Mouse (Mus musculus) mesoderm, embryonic 11.5 days (tissue): Measurements from ENCODE around the gene Tmc8.
"Not testable (repeated sequence)": the region's sequence is repeated elsewhere in the genome, so short reads cannot be mapped to it uniquely, and the experiment has no call there.

Experiments used
- DNase-seq: peaks from one replicate; pipeline ENCODE4 v3.0.0-alpha.2; 2012; ENCODE audit warnings: low read depth, low spot score

The Tmc8 gene

DNA sequence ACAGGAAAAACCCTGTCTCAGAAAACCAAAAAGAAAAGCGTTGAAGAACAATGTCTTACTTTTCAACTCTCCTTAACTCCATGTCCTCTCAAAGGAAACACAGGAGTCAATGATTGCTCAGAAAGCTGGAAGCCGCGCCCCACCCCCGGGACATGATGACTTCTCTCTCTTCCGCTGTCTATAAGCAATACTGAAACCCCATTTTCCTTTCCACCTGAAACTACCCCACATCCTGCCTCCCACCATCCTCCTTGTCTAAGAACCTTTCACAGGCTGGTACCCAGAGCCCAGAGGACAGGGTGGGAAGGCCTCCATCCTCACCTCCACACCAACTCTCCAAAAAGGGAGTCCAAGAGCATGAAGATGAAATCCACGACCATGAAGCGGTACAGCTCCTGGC, 9.5 kb upstream of the Tmc8 start:
- DNase-seq: no peak

DNA sequence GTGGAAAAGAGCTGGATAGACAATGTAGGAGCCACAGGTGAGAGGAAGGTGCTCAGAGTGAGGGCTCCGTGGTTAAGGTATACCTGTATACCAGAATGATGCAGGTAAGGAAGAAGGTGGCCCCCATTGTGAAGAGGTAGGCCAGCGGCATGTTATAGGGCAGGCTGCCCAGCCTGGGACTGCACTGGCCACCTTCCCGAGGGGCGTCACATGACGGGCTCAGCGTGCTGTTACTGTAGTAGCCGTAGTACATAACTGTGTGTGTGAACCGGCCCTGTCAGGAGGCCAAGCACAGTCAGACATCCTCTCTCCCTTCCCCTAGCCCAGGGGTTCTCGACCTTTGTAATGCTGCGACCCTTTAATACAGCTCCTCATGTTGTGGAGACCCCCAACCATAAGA, 7.0 kb upstream of the Tmc8 start:
- DNase-seq: no peak

DNA sequence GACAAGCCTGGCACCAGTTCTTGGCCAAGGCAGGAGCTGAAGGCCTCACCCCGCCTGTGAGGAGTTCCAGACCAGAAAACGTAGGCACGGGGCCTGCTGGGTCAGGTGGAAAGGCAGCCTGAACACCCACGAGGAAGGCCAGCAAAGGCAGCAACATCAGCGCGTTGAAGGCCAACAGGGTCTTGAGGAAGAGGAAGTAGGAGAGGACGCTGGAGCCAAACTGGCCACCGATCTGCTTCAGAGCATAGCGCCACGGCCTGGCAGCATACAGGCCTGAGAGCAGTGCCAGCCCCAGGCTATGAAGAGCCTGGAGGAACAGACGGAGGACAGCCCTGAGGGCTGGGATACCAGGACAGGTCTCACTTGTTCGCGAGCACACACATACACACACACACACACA, 6.3 kb upstream of the Tmc8 start:
- DNase-seq: no peak

DNA sequence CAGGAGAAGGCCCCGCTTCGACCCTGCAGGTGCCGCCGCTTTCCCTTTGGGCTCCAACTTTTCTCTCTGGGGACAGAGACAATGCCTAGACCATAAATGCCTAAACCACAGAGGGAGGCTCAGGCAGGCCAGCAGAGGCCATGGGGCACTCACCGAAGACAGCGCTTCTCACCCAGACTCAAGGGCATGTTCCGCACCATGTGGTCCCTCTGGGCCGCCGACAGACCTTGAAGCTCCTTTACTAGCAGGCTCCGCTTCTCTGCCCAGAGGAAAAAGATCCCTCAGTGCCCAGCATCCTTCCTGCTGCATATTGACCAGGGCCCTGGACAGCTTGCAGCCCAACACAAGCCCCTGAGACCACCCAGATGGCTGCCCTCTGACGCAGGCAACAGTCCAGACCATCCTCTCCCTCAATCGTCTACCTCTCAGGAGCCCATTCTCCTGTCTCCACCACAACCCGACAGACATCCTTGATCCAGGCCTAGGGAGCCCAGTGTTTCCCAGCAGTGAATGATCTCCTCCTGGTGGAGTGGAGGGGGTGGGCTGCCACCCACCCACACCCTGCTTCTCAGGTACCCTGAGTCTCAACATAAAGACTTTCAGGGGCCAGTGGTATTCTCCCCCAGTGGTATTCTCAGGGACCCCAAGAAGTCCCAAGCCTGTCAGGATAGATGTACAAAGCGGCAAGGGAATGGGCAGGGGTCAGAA, 5.6 kb upstream of the Tmc8 start:
- no peak for DNase-seq

DNA sequence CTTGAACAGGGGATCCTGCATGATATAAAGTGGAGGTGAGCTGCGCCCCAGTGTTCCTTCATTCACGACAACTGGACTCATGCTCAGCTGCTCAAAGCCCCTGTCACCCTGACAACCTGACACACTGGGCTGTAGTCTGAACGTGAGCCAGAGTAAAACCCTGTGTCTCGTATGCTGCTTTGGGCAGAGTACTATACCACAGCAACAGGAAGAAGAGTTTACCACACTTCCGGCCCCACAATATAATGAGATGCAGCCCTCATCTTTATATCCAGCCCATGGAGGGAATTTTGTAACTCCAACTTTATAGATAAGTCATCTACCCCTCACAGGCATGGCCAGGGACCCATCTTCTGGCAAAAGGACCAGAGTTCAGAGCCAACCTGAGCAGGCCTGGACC, 4.8 kb upstream of the Tmc8 start:
- DNase-seq: no peak

DNA sequence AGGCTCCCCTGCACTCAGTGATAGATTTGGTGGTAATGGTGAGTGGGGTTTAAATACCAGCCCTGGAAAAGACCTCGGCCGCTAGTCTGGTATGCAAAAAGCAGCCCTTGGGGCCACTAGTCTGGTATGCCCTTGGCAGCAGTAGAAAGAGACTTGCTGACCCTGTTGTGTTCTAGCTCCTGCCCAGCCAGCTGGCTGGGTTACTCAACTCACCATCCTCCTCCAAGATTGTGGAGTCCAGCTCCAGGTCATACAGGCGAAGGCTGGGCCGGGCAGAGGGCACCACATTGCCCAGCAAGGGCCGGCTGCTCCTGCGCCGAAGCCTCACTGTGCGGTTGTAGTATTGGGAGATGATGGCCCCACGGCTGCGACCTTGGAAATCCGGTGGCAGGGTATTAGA, 3.8 kb upstream of the Tmc8 start:
- no peak for DNase-seq

DNA sequence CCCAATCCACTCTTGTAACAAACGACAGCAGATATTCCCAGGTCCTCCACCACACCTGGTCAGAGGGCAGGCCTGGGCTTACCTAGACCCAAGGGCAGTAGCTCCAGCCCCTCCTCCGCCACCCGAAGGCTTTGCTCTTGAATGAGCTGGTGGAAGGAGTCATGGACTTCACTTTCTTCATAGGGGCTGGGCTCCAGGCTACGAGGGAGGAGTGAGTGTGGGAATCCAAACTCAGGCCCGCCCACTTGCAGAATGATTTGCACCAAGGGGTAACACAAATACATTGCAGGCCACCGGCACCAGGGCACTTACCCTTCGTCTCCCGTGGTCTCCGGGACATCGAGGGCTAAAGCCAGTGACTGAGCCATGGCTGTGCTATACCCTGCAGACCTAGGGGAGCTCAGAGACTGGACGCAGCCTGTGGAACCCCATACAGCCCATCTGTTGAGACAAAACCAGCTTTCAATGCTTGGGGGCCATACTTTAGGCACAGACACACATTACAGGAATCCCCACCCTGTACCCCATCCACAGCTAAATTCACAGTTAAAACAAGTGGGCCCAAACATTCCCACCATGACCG, 2.9 kb upstream of the Tmc8 start:
- peak; percentile 28 for DNase-seq

DNA sequence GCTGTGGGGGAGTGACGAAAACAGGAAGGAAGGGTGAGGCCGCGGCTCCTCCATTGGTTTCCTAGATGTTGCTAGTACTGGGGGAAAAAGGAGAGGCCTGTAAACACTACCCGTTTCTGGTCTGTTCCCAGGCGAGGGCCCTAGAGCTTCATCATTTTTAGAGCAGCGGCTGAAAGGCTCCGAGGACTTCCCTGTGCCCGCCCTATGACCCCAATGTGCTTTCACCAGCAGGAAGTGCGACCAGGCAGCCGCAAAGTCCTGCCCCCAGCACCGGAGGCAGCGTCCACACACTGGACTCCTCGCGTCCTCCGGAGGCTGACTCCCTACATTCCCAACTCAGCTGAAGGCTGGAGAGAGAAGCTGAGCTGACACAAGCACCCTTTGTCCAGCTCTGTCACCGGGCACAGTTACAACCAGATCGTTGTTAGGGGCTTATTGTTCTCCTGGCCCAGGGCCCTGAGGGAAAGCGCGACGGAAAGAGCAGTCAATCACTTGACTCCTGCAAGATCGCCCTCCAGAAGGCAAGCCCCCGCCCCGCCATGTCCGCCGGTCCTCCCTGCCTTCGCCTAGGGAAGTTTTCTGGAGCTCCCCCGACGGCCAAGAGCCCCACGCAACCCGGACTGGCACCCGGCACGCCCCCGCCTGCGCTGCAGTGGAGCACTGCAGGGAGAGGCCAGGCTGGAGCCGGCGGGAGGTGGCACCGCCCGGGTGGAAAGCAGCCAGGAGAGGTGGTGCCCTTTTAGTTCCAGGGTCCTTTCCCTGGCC, 2.3 kb upstream of the Tmc8 start:
- DNase-seq: peak; percentile 81

DNA sequence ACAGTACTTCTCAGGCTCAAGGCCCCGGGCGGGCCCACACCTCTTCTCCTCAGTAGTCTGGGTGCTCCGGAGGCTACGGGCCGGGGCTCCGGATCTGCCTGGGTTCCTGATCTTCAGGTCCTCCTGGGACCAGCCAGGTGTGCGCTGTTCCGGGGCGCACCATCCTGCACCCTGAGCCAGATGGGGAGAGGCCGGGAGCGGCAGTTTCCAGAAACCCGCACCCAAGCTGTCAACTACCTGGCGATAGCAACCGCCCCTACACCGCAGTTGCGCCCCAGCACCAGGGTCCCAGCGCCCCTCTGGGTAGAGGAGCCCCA, 1.7 kb upstream of the Tmc8 start:
- no peak for DNase-seq

DNA sequence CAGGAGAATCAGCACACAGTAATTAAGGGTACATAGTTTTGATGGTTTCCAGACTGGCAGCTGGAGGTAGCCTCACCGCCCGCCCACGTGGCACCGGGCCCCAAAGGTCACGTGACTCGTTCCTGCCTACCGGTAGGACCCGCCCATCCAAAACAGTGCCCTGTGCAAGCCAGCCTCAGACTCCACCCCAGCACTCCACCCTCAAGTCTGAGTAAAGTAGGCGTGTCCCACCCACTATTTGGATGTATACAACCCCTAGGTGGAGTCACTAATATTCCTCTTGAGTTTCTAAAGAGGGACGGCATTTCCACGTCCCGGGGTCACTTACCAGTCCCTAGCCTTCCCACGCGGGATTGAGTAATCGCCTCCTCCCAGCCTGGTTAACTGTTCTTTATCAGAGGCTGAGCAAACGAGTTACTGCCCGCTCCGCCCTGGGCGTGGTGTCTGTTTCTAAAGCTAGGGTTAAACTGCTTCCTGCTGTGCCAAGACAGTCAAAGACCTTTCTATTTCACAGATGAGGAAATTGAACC, 1.2 kb upstream of the Tmc8 start:
- DNase-seq: peak; percentile 81

DNA sequence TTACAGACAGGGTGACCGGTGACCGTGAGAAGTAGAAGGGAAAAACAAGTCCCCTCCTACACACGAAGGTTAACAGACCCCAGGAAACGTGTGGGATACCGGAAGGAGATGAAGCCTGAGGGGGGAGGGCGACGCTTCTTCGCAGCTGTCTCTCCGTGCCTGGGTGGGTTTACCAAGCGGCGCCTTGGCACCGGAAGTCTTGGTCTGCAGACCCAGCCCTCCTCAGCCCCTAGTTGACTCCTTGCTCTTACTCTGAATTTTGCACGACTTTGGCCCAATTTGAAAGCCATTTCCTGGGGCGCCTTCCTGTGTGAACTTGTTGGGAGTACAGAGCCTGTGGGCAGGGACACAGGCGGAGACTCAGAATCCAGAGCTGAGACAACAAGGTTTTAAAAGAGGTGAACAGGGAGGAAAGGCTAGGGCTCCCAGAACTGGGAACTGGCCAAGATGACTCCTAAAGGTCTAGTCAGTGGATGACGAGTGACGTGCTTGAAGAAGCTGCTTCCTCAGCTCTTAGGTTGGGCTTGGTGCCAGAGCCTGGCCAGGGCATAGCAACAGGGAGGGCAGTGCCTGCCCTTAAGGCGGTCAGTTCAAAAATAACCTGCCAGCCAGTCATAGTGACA, 566 bp upstream of the Tmc8 start:
- peak; percentile 14 for DNase-seq

DNA sequence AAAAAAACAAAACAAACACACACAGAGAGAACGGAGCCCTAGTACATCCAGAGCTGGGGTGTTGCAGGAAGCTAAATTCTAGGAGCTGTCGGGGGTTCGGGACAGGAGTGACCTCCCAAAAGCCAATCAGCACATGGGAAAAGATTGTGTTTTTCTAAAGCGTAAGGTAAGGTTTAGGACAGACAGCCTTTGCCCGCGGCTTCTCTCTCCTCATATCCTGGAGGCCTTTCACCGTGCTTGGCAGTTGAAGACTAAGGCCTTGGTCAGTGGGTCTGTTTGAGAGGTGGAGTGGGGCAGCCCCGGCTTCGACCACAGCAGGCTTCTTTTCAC, 794 bp downstream of the Tmc8 start:
- no peak for DNase-seq

DNA sequence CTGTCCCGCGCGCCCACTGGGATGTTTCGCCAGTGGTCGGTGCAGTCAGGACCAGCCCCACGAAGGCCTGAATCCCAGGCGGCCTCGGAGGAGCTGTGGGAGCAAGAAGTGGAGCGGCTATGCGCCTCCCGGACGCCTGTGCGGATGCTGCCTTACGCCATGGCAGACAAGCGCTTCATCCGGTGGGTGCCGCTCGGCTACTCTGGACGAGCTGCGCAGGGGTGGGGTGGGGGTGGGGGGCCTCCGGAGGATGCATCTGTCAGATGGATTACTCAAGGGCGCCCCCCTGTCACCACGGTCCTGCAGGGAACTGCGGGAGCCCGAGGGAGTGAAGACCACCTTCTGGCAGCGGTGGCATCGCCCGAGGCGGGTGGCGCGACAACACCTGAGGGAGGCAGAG, 1.2 kb downstream of the Tmc8 start:
- DNase-seq: peak; percentile 74

DNA sequence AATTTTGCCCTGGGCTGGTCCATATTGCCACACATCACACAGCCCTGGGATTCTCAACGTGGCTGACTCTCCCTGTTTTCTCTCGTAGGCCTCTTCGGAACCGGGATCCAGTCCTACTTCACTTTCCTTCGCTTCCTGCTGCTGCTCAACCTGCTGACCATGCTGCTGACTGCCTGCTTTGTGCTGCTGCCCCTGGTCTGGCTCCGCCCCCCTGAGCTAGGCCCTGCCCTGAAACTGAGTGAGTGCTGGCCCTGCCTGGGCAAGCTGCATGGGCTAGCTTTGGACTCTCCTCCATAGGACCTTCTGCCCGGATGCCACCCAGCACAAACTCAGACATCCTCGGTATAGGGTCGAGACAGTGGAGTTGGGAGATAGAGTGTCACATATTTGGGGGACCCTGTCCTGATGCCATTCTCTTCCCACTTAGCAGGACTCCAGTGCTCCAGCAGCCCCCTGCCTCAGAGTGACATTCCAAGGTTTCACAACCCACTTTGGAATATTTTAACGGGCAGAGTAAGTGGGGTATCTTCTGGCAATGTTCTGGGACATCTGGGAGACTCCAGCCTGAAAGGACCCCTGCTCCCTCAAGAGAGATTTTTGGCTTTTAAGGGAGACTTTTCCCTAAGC, 1.9 kb downstream of the Tmc8 start:
- no peak for DNase-seq

DNA sequence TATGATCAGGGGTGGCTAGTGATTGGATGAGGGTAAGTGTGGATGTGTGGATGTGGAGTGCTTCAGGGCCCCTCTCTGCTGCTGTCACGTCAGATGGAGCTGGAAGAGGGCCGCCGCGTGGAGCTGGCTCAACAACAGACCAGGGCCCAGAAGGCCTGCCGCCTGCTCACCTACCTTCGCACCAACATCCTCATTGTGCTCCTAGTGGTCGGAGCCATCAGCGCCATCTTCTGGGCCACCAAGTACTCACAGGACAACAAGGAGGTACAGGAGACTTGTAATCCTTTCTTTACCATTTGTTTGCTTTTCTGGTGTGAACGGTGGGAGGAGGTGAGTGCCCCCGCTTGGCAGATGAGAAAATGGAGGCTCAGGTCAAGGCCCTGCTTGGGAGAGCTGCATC, 4.4 kb downstream of the Tmc8 start:
- peak; percentile 39 for DNase-seq

DNA sequence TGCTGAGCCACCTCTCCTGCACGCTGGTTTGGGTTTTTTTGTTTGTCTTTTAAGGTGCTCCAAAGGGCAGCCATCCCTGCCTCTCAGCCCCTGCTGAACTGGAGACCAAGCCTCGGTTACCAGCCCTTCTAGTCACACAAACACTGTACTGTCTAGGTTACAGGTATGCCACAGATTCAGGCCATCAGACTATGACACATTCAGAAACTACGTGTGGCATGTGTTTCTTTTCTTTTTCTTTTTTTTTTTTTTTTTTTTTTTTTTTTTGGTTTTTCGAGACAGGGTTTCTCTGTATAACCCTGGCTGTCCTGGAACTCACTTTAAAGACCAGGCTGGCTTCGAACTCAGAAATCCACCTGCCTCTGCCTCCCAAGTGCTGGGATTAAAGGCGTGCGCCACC, 6.6 kb downstream of the Tmc8 start:
- not testable (repeated sequence) for DNase-seq

DNA sequence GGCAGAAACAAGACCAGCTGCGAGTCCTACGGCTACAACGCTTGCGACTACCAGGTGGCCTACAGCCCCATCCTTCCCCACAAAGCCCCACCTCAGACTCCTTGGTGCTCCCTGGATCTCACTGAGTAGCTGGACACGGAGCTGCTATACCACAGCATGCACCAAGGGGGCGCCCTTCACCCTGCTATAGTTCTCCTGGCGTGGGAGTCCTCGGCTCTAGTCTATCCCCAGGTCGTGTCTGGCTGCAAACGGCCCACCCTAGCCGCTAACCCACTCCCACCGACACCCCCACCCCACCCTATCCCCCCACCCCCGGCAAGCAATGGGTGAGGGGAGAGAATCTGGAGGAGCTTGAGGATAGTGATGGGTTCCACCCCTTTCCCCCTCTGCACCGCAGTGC, 8.4 kb downstream of the Tmc8 start:
- DNase-seq: peak; percentile 71

DNA sequence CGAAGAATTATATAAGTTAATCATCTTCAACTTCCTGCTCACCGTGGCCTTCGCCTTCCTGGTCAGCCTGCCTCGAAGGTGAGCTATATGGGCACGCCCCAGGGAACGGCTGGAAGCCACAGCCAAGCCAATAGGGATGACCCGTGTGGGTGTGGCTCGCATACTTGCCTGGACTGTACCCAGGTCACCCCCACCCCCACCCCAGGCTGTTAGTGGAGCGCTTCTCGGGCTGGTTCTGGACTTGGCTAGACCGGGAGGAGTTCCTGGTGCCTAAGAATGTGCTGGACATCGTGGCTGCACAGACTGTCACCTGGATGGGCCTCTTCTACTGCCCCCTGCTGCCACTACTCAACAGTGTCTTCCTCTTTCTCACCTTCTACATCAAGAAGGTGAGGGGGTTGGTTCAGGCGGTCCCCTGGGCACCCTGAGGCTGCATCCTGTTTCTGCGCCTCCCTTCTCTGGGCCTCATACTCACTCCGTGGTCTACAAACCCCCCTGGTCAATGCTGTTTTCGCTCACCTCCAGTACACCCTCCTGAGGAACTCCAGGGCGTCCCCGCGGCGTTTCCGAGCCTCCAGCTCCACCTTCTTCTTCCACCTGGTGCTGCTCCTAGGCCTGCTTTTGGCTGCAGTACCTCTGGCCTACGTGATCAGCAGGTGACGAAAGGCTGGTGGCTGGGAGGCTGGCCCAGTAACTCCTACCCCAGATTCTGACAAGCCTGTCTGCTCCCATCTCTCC, 9.0 kb downstream of the Tmc8 start:
- peak; percentile 8 for DNase-seq

DNA sequence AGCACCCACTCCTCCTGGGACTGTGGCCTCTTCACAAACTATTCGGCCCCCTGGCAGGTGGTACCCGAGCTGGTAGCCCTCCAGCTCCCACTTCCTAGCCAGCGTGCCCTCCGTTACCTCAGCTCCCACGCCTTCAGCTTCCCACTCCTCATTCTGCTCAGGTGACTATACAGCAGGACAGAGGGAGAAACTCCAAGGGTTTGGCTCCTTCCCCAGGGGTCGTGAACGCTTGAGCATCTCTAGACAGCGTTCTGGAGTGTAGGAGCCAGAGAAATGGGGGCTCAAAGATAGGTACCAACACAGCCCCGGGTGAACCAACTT, 9.5 kb downstream of the Tmc8 start:
- DNase-seq: no peak

DNA sequence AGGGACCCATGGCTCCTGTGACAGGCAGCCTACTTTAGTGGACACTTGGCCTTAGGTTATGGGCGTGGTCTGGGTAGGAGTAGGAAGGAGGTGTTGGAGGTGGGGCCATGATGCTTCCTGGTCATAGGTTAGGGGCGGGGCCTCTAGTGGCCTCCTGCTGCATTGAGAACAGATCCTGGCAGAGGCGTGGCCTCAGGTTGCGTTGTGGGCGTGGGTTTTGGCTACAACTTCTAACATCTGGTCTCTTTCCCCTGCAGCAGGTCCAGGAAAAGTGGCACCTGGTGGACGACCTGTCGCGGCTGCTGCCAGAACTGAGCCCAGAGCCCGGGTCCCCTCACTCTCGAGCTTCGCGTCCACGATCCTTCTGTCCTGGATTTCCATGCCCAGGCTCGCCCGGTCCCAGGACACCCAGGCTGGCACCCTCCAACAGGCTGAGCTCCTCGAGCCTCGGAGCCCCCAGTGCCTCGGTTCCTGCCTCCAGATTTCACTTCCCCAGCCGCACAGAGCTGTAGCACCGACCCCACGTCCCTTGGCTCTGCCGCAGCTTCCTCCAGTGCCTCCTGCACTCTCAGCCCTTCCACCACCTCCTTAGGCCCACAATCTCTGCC, 10.5 kb downstream of the Tmc8 start:
- DNase-seq: peak; percentile 60

DNA sequence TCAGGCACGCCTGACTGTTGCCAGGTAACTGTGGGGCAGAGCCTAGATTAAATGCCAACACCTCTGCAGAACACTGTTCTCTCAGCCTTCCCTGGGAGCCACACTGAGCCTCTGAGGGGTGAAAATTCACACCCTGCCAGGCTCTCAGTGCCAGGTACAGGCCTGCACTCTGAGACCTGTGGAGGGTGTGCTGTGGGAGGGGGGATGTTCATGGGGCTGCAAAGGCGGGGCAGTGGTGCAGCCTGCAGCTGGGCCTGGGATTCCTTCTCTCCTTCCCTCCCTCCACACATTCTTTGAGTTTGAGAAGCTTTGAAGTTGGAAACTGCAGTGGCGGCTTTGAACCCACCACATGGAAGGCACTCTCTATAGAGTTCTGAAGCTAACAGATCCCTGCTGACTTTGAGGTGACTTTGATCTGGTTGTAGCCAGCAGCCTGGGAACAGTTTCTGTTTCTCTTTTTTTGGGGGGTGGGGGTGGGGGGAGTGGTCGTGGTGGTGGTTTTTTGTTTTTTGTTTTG, 12.2 kb downstream of the Tmc8 start:
- DNase-seq: peak; percentile 19
